Mouse (Mus musculus) heart, adult 9 months (tissue): ENCODE data around the gene Nmd3.

Experiments
- DNase-seq, 2 experiments: peaks; one replicate each; pipeline ENCODE4 v3.0.0; 2022; ENCODE audit warnings: low spot score in 2 of 2

The Nmd3 gene

DNA sequence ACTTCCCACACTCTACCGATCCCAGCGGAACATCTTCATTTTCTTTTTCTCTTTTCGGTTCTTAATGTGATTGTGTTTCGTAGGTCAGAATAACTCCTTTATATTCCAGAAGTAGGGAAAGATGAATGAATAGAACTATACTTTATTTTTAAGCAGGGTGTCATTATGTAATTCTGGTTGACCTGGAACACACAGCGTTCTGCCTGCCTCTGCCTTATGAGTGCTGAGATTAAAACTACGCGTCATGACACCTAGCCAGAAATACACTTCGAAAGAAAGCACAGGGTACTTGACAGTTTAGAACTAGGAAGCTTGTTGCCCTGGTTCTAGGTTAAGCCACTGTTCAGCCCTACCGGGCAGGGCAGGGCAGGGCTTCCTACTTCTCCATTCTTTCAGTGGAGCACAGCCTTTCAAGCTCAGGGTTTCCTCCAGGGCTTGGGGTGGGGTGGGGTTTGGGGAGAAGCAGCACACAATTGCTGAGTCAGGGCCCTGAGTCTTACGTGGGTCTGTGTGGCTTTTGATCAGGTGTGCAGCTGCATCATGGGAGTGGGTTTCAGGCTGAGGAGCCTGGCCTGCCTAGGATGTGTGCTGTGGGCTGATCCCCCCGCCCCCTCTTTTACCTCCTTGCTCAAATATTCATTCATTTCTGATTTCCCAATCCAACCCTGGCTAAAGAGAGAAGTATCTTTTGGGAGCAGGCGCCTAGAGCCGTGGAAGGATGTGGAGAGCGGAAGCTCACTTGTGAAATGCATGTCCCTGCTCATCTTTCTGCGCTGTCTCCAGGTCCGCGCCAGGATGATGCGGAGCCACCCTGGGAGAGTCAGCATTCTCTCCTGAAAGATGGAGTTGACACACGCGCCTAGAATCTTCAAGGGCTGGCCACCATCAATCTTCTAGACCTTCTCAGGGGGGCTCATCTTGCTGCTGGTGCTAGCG lies 42.1 kb downstream of the Nmd3 start:
- no peak for DNase-seq

DNA sequence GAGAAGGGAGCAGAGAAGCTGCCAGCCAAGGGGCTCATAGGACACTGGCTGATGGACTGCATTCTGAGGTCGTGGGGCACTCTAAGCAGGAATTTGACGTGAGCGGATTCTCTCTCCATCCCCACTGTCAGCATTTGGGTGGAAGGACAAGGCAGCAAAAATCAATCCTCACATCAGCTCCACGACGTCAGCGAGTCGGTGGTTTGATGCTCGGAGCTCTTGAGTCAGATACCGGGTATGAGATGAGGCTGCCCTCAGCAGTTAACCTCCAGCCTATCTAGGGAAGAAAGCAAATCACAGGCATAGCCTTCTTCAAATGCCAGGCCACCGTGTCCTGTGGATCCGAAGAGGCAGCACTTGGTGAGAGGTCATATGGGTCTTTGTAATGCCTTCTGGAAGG lies 43.4 kb downstream of the Nmd3 start:
- no peak for DNase-seq

DNA sequence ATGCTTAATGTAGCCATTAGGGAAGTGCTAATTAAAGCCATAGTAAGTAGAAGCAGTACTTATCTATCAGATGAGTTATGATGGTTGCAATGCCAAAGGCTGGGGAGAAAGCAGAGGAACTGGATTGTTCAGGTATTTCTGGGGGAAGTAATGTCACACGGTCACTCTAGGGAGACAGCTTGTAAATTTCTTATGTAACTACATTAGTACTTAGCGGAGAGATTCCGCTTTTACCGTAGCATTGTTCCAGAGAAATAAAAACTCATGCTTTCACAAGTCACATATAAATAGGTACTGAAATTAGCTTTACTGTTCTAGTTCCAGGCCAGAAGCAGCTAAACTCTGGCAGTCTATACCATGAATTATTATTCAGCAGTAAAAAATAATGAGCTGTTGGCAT lies 47.4 kb downstream of the Nmd3 start:
- DNase-seq: no peak

DNA sequence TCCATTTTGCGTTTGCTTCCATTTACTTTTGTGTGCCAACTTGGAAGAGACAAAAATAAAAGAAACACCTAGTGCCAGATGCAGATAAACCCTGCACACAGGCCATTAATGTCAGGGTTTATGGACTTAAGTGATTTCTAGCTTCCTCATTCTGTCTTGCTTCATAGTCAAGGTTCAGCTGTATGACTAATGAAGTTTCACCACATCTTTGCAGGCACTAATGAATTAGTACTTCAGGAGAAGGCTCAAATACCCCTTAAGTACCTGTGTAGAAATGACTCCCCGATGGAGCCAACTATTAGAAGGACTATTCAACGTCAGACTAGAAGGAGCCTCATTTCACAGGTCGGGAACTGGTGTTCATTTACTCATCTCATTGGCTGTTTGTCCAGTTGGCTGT lies 51.6 kb downstream of the Nmd3 start:
- no peak for DNase-seq

DNA sequence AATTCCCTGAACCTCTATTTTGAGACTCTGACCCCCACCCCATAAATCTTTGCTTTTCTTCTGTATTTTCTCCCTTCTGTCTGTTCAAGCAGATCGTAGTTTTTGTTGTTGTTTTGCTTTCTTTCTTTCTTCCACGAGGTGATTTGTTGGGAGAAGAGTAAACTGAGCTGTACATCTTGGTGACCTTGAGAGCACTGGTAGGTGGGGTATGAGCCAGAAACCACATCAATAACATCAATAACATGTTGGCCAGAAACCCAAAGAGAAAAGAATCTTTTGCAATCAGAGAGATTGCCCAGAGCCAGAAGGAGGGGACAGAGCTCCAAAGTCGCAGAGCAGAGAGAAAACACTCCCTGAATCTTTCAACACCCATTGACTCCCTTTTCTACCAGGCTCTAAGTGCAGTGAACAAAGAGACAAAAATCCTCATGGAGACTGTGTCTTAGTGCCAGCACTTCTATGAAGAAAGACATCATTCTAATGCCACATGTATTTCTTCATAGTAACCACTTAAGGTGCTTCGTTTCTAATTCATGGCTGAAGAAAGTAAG lies 57.5 kb downstream of the Nmd3 start:
- no peak for DNase-seq

DNA sequence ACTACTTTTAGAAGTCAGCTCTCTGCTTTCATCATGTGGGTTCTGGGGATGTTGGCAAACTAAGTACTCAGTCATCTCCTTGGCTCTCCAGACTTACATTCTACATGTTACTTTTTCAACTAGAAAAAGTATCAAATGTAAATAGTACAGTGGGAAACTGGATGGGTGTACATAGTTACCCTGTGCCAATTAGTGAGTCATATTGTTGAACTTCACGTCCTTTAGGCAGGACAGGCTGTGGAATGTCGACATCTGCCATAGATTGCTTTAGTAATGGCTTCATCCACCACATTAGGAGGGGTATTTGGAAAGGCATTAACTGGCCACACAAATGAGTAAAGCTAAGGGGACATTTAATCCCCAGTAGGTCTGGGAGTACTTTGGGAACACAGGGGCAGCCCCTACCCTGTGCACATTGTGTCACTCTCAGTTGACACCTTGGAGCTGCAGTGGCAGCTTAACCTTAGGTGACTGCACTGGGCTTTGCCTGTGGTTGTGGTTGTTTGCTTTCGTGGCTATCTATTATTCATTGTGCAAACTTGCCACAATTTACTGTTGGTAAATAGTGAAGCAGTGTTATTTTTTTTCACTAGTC lies 71.1 kb downstream of the Nmd3 start:
- no peak for DNase-seq

DNA sequence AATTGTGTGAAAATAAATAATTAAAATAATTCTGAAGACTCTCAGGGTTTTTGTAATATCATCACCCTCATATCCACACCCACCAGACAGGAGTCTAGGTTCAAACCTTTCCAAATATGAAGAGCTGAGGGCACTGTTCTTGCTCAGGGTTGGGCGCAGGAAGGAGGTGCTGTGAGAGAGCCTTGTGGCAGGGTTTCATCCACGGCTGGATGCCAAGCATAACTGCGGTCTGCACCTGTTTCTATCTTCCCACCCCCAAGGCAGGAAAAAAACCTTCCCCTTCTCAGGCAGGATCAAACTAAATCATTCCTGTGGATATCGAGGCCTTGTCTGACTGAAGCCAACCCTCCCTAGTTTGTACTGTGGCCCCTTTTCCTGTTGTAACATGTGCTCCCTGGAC lies 75.7 kb downstream of the Nmd3 start:
- DNase-seq: no peak

DNA sequence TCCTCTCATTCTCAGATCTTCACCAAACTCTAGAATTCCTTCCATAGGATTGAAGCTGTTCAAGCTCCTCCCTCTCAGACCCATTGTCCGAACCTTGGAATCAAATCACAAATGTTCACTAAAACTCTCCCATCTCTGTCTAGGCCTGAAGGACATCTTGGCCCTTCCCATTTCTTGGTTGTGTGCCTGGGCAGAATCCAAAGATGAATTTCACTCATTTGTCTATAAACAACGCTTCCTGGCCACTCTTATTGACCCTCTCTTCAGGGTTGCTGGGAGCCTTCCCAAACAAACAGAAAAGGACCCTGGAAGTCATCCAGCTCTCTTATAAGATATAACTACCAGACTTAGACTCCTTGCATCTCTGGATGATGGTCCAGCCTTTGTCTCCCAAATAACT lies 76.2 kb downstream of the Nmd3 start:
- no peak for DNase-seq

DNA sequence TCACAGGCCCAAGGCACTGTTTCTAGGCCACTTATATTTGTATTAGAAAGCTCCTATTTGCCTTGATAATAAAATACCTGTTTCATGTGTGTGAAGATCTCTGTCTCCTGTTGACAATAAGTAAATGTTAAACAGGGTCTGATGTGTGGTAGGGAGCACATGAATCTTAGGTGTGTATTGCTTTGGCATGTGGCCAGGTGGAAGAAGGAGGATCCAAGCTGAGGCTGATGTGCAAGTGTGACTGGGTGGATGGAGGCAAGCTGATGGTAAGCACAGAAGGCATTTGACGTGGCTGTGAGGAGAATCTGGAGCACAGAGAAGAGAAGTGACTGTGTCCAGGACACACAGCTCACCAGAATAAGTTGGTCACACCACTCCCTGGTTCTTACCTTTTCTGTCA lies 77.3 kb downstream of the Nmd3 start:
- DNase-seq: no peak

DNA sequence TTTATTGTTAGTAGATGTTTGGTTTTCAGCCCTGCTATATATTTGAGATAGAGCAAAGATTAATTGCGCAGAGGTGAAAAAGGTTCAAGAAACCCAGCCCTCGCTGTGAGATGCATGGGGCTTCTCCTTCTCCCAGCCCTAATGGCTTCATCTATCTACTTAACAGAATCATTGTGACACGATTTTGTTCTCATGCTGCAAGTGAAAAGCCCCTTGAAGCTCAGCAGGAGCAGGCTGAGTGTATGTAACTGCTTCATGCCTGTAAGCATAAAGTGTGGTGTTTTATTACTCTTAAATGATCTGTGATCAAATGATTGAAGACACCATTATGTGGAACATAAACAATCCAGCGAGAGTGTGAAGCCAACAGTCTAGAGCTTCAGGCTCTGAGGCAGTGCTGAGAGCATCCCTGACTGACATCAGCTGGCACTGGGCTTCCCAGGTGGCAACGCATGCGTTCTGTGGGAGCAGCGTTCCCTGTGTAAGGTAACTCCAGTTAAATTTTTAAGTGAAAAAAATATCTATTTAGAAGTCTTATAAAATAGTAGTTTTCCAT lies 79.1 kb downstream of the Nmd3 start:
- DNase-seq: no peak

DNA sequence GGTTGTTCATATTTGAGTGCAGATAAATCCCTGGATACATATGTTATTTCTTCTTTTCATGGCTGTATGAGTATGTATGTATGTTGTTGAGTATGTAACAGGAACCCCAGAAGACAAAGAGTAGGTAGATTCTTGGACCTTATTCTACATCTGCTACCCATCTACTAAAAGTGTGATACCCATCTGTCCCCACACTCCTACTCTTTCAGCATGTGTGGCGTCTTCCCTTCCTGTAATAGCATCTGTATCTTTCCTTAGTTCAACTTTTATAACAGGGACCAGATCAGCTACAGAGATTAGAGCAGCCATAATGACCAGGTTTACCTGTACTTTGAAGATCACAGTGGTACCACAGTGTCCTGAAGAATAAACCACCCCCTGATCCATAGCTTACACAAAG lies 81.4 kb downstream of the Nmd3 start:
- DNase-seq: no peak
